Mouse (Mus musculus) layer of hippocampus, adult 11-12 months (tissue): Measurements from ENCODE around the gene Dtx1.
A peak's percentile ranks its signal among the peaks of the same experiment; 100 is the strongest.

Experiments
- DNase-seq: peaks from one replicate; pipeline ENCODE4 v3.0.0; 2022; ENCODE audit warnings: low spot score

Gene Dtx1

DNA sequence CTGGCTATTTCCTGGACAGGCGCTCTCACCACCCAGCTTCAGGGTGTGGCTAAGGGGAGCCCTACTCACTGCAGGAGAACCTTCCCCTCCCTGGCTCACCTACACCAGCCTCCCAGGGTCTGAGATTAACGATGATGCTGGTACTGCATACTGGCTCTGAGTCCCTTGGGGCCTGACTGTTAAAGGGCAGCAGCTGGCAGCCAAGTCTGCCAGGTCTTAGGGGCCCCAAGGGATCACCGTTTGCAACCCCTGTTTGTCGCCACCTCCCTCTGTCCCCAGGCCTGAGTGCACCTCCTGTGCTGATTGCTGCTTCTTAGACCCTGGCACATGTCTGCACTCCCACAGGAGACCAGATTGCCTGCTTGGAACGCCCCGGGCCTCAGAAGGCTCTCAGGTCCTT is 7.3 kb downstream of the Dtx1 start:
- DNase-seq: no peak

DNA sequence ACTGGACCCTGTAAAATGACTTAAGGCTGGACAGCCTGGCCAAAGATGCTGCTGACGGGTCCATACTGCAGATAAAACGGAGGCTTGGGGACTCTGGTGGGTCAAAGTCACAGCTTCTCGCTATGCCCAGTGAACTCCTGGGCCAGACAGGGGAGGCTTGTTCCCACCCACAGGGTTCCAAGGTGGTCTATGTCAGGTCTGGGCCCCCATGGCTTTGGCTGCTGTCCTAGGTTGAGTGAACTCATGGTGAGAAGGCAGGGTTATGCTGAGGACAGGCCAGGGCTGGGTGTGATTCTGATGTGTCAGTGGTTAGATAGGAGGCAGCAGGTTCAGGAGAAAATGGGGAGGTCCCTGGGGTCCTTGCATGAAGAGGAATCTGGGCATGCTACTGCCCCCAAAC is 8.1 kb downstream of the Dtx1 start:
- DNase-seq: no peak

DNA sequence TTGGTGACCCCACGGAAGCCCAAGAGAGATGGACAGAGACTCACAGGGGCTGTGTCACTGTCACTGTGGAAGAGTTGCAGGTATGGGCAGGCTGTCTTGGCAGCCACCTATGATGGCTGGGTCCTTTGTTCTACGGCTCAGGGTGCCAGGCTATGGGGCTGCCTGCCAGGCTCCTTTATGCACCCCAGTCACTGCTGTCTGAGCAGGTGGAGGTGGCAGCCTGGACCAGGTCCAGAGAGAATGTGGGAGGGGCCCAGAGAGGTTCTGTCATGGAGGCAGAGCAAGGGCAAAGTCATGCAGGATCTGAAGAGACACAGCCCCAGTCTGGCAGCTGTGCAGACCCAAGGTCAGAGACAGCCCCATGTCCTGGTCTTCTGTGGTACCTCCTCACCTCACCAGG is 8.8 kb downstream of the Dtx1 start:
- DNase-seq: no peak

DNA sequence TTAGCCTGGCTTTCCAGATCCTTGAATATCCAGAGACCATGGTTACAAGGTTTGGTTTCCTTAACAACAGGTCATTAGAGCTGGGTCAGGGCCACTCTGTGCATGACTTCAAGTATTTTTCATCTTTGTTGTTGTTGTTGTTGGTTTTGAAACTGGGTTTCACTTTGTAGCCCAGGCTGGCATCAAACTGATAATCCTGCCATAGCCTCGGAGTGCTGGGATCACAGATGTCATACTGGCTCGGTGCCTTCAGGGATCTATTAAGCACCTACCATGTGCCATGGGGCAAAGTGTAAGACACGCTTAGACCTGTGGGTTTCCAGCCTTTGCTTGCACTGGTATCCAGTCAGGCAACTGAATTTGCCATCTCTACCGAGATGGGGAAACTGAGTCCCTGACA is 9.3 kb downstream of the Dtx1 start:
- DNase-seq: no peak

DNA sequence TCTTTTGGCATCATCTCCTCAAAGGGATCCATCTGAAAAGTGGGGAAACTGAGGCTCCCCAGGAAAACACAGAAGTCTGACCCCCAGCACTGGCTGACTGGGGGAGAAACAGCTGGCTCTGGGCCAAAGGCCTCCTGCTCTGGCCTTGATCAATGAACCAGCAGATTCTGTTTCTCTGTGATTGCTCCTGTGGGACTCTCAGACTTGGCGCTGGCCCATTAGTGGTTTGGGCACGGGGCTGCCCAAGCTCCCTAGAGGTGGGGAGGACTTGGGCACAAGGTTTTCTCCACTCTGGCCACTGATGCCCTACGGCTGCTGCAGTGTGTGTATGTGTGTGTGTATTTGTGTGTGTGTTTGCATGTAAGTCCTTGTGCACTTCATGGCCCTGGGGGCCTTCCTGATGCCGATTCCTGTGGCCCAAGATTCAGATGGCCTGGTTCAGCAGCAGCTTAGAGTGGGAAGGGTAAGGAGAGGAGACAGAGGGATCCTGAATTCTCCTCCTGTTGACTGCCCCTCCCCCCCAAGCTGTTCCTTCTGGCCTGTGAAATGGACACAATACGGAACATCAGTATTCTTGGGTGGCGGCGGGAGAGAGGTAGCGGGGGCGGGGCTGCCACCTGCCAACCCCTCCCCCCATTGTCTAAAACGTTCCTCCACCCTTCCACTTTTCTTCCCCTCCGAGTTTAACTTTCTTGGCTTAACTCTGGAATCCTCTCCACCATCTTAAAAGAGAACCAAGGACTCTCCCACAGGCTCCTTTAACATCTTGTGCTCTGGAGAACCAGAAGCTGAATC is 10.5 kb downstream of the Dtx1 start:
- no peak for DNase-seq

DNA sequence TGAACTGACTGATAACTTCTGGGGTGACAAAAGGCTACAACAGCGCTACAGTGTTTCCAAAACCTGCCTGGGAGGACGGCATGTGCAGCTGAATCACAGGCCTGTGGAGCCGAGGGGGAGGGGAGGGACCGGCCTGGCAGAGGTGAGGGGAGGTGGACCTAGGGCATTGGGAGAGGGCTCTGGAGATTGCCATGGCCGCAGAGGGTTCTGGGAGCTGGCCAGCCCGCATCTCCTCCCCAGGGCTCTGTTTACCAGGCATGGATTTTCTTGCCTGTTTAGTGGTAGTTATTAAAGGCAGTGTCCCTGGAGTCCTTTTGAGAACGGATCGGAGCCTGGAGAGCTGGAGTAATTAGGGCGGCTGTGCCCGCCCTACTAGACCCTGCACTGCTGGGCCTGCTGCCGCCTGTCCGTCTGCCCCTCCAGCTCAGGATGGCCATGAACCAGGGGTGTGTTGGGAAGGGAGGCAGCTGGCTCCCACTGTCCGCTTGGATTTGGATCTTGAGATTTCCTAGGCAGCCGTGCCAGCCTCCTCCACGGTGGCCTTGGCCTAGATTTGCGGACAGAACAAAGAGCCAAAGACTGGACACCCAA is 12.8 kb downstream of the Dtx1 start:
- peak; percentile 50 for DNase-seq

DNA sequence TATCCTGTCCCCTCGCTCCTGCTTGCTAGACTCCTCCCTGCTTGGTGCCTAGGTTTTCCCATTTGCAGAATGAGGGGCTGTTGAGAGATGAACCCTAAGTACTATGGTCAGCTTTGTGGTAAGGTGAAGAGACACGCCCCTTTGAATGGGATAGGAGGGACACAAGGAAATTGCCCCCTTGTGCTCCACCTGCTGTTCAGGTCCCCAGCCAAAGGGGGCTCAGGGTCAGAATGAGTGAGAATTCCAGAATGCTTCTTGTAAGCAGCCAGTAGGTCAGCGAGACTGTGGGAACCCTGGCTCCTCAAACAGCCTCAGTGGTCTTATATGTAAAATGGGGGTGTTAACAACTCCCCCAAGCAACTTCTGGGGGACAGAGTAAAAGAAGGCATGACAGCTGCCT is 13.5 kb downstream of the Dtx1 start:
- no peak for DNase-seq

DNA sequence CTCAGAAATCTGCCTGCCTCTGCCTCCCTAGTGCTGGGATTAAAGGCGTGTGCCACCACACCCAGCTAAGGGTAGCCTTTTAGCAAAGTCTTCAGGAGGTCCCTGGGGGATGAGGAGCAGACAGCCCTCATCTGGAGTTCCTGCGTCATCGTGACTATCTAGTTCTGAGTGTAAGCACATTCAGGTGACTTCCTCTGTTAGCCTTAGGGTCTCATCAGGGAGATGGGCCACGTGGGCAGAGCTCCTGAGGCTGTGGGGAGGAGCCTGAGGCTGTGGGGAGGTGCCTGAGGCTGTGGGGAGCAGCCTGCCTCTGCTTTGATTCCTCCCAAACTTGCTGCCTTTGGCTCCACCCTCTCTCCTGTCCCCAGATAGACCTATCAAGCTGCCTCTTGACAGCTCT is 14.9 kb downstream of the Dtx1 start:
- DNase-seq: no peak

DNA sequence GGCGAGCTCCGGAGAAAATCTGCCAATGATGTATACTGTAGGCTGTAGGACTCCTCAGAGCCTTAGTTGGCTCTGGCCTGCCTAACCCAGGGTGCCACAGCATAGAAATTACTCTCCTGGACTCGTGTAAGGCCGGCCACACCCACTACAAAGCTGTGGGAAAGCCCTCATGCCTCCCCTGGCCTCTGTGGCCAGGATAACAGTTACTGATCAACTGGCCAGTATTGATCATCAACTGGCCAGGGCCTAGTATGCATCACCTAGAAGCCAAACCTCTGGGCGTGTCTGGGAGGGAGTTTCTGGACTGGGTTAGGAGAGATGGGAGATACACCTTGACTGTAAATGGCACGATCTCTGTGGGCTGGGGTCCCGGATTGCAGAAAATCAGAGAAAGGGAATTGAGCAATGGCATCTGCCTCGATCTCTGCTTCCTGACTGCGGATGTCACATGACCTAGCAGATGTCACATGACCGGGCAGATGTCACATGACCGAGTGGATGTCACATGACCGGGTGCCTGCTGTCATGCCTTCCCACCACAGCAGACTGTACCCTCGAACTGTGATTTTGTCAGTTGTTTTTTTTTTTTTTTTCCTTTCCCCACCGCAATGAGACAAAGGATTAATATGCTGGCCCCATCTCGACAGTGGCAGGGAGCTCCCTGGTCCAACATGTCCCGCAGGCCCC is 15.5 kb downstream of the Dtx1 start:
- no peak for DNase-seq

DNA sequence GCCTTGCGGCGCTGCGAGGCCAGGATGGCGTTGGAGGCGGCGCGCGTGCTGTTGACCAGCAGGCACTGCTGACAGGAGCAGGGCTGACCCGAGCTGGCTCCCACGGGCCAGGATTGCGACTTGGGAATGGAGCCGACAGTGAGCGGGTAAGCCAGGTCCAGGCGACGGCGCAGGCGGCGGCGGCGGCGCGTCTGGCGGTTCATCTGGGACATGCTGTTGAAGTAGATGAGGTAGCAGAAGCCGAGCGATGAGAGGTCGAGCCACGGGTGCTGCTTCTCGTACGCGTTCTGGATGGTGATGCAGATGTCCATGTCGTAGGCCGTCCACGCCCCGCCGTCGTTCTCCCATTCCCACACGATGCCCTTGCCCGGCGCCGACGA is 17.0 kb downstream of the Dtx1 start:
- DNase-seq: no peak

DNA sequence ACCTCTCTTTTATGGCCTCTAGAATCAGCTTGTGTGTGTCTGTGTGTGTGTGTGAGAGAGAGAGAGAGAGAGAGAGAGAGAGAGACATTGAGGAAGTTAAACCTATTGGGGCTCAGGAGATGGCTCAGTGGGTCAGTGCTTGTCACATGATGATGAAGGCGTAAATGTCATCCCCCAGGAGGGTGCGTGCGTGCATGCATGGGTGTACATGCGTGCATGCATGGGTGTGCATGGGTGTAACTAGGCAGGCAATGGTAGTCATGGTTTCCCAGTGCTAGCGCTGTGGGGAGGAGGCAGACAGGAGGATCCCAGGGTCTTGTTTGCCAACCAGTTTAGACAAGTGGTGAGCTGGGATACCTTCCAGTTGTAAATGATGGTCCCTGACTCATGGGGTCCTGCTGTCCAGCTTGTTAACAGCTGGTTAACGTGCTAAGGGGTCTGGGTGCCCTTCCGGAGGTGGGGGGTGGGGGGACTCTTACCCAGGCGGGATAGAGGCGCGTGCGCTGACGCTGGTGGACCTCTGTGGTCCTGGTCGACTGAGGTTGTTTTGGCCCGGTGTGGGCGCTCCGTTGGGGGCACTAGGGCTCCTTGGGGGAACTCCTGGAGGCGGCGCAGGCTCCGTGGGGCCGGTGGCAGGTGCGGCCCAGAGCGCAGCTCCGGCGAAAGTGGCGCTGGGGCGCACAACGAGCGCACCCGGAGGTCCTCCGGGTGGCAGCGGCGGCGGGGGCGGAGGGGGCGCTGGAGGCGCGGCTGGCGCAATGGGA is 17.6 kb downstream of the Dtx1 start:
- DNase-seq: no peak

DNA sequence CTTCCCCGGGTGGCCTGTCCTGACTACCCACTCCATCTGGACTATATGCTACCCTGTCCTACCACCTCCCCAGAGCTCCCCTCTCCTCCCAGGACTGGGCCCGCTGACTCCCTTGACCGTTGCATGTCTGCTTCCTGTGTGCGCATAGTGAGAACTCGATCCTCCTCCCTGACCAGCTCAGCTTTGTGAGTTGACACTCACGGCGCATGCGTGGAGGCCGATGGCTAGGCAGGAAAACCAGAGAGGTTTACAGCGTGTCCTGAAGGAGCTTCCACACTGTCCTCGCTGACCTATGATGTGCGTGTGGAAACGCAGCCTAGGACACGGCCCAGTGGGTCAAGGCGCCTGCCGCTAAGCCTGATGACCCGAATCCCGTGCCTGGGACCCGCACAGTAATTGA is 19.7 kb downstream of the Dtx1 start:
- no peak for DNase-seq

DNA sequence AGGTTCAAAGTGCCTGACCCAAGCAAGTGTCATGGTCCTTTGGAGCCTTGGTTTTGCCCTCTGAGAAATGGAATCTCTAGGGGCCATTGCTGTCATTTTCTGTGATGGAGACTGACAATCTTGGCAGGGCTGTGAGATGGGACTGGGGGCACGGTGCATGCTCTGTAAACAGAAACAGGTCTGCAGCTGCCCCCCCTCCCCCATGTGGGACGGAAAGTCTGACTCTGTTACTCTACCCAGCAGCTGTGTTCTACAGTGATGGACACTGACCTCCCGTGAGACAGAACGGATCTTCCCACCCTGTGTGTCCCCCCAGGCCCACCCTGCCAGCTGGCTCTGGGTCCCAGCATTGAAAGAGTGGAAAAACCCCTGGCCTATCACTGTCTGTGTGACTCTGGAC is 21.3 kb downstream of the Dtx1 start:
- no peak for DNase-seq

DNA sequence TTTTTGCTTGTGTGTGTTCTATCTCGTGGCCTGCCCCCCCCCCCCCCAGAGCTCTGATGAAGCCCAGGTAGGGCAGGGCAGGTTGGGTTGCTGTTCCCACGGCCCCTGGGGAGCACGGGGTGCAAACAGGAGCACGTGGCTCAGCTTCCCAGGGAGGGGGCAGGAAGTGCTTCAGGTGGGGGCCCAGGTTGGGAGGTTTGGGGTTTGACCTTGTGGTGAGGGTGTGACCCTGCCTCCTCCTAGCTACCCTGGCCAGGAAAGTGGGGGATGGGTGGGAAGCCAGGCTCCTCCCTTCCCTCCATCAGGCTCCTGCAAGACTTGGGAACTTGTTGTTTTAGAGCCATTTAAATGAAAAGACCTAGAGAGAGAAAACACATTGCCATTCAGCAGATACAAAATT is 23.3 kb downstream of the Dtx1 start:
- DNase-seq: no peak

DNA sequence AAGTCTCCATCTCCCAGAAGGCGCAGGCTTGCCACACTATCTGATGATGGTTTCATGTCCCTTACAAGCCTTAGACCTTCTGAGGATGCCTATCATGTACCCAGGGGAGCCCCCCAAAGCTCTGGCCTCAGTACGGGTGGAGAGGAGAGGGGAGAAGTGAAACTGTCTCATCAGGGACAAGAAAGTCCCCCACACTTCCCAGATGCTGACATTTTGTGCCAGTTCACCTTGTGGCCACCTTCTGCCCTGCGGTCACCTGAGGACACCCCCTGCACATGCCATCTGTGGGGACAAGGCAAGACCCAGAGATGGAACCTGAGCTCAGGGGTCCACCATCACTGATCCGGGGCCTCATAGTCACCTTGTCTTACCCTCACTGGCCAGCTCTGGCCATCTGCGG is 23.8 kb downstream of the Dtx1 start:
- DNase-seq: no peak

DNA sequence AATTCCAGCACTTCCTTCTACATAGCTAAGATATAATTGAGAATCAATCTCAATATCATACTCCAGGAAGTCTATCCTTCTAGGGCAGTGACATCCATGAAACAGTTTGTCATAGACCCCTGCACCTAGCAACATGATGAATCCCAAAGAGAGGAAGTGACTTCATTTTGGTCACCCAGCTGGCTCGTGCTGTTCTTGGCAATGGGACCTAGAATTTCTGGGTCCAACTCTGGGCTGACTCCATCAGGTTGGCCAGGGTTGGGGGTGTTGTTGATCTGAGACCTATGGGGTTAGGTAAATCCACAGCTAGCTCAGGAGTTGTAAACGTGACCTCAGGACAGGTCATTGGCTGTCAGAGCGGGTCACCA is 24.3 kb downstream of the Dtx1 start:
- DNase-seq: no peak

DNA sequence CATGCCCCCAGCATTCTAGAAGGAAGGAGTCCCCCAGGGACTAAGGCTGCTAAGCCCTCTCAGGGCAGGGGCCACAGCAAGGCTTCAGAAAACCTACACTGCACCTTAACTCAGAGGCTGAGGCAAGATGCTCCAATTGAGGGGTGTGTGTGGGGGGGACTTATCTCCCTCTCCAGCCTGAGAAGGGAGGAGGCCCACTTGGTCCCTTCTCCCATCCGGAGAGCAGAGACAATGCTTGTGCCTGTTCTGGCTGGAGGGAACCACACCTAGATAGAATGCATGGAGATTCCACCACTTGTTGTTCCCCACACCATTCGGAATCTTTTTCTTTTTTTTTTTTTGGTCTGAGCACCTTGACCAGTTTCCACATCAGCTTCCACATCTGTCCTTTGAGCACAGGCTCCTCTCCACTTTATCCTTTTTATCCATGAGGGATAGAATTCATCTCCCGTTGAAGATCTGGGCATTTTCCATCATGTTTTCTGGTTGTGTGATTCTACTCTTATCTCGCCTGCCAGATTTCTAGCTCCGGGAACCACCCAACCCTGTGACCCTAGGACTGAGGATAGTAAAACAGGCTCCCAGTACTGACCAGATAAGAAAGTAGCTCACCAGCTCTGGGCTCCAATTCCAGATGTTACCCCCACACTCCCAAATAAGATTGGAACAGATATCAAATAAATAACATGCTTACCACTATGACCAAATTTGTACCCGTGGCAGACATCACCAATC is 24.8 kb downstream of the Dtx1 start:
- no peak for DNase-seq

DNA sequence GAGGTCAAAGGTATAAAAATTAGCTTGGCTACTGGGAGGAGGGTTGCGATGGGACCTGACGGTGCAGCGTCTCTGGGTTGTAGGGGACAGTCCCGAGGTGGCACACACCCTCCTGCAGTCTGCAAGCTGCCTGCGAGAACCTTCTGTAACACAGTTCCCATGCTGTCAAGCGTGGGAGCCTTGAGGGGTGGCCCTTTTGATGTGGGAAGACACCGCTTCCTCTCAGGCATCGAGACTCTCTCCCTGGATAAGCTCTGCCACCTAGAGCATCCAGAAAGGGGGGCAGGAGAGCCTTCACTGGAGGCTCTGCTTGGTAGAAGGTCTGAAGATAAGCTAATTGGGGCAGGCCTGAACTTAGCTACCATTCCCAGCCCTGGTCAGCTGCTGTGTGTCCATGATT is 26.0 kb downstream of the Dtx1 start:
- DNase-seq: no peak

DNA sequence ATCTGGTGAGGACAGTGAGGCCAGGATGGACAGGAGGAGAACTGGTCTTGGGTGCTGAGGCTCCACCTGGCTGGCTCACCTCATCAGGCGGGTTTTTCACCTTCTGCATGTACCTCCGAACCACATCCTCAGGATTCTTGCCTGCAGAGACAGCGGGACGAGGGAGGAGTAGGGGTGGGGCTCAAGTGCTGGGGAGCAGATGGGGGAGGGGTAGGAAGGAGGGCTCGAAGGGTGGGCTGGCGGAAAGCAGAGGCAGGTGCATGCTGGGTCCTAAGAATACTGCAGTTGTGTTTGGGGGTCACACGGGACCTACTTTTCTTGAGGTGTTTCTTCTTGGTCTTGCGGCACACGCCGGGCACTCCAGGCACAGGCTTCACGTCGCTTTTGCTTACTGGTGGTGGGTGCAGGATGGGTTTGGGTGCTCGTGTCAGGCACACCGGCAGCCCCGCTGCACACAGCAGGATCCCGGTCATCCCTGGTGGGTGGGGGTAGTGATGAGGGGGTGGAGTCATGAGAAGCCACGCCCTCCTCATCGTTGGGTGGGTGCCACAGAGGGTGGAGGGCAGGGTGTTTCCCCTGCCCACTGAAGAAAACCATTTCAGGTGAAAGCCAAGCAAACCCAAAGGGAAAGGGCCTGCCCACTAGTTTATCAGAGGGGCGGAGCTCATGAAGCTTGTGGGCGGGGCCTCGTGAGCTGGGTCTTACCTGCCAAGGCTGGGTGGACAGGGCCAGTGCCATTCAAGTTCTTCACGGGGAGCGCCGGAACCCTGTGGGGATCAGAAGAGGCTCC is 28.6 kb downstream of the Dtx1 start:
- DNase-seq: no peak

DNA sequence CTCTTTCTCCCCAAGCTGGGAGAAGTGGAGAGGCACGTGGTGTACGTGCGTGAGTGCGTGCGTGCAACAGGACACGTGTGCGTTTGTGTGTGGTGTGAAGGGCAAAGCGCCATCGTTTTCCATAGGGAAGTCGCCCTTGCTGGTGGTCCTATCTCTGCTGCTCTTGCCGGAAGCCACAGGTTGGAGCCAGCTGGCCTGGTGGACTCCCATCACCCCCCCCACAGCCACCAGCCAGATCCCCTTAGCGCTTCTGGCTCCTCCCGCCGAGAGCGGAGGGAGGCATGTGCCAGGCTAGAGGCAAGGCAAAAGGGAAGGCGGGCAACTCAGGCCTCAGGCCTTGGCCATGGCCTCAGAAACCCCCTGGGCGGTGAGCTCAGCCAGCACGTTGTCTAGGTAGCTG is 30.8 kb downstream of the Dtx1 start:
- DNase-seq: peak; percentile 39
